Mouse (Mus musculus) stomach, embryonic 16.5 days (tissue): ENCODE measurements around the gene Enox1. TPM values are rescaled to one million over a fixed set of nuclear protein-coding genes. Genes with fewer than 3 reads are reported as not detected.

Experiments
- ATAC-seq: fragments of 200-750 bp; cut with Nextera tagmentation; 2 replicates; pipeline ENCODE4 v1.8.0; 2017; ENCODE audit warnings: moderate number of reproducible peaks, moderate TSS enrichment; ENCODE audit not compliant: insufficient read depth, low FRiP score
- H3K27ac ChIP-seq: fragments of 300-500 bp; sonication (generic); 2 replicates; pipeline ENCODE4 v1.5.1; 2014; ENCODE audit warnings: low read length
- H3K27me3 ChIP-seq: fragments of 300-500 bp; sonication (generic); 2 replicates; pipeline ENCODE4 v1.6.1; 2014; ENCODE audit warnings: low read length, control low read depth, mixed read lengths; ENCODE audit not compliant: control insufficient read depth, insufficient read depth
- H3K36me3 ChIP-seq: fragments of 300-500 bp; sonication (generic); 2 replicates; pipeline ENCODE4 v1.6.1; 2014; ENCODE audit warnings: low read length; ENCODE audit not compliant: control insufficient read depth, insufficient read depth
- H3K4me1 ChIP-seq: fragments of 300-500 bp; sonication (generic); 2 replicates; pipeline ENCODE4 v1.6.1; 2014; ENCODE audit warnings: low read length, control low read depth, mixed read lengths; ENCODE audit not compliant: control insufficient read depth, insufficient read depth
- H3K4me2 ChIP-seq: fragments of 300-500 bp; sonication (generic); 2 replicates; pipeline ENCODE4 v1.6.1; 2014; ENCODE audit warnings: low read depth, low read length, mixed read lengths
- H3K4me3 ChIP-seq: fragments of 300-500 bp; sonication (generic); replicated peaks from 2 replicates; pipeline ENCODE4 v1.5.1; 2014; ENCODE audit warnings: mild to moderate bottlenecking, low read length
- H3K9ac ChIP-seq: fragments of 300-500 bp; sonication (generic); 2 replicates; pipeline ENCODE4 v1.6.1; 2014; ENCODE audit warnings: low read length
- H3K9me3 ChIP-seq: fragments of 300-500 bp; sonication (generic); replicated peaks from 2 replicates; pipeline ENCODE4 v1.6.1; 2016; ENCODE audit warnings: low read length, control low read depth; ENCODE audit not compliant: control insufficient read depth
- WGBS: fragments of 180-500 bp; shearing (Covaris S2); extraction: QIAGEN DNeasy Blood & Tissue Kit; methylation state at CpG from one replicate; pipeline ENCODE4 v1.1.7; 2014; 5-methylcytosine and 5-hydroxymethylcytosine counted together
- polyA plus RNA-seq: library from polyadenylated mRNA; unstranded; fragments of >200 nt; fragmentation: Nextera tagmentation; extraction: Ambion mirVana; gene quantifications from 2 replicates; pipeline ENCODE4 v1.2.1, GENCODE M21; 2015

Enox1 gene
- polyA plus RNA-seq, 1 experiment from 2014 or later = 6.6 TPM

- WGBS = 33% methylated on average over 15 of the region's 15 CpGs
- Histone ChIP-seq H3K4me1 (no peaks in the 10 kb centered on the region; the same call in 1 of the 2 replicates), H3K36me3 (no peaks in the 10 kb centered on the region), H3K27ac (no peak overlapping the region), H3K4me3 (no peak overlapping the region), H3K27me3 (no peaks in the 10 kb centered on the region), H3K9ac (no peak overlapping the region), H3K4me2 (no peak overlapping the region), H3K9me3 (no peaks in the 10 kb centered on the region)
- no peak for ATAC-seq
Measured at GRCm38 (mm10) chr14:77483076-77483475, 326.5 kb downstream of the Enox1 start.

GRCm38 (mm10) chr14:77484951-77485447 is 328.4 kb downstream of the Enox1 start:
- ATAC-seq = no peak
- H3K27me3 ChIP-seq = no peaks in the 10 kb centered on the region
- 70% methylated on average over 8 of the region's 8 CpGs for WGBS
- H3K4me3 ChIP-seq = no peak overlapping the region
- no peak overlapping the region for H3K4me2 ChIP-seq
- H3K27ac ChIP-seq = no peak overlapping the region
- H3K4me1 ChIP-seq = no peaks in the 10 kb centered on the region; the same call in 1 of the 2 replicates
- no peak overlapping the region for H3K9ac ChIP-seq
- no peaks in the 10 kb centered on the region for H3K36me3 ChIP-seq
- H3K9me3 ChIP-seq = no peaks in the 10 kb centered on the region

GRCm38 (mm10) chr14:77490699-77491098 is 334.1 kb downstream of the Enox1 start:
- ATAC-seq = no peak
- H3K36me3 ChIP-seq = no peaks in the 10 kb centered on the region
- WGBS = 91% methylated on average over 6 of the region's 6 CpGs
- no peaks in the 10 kb centered on the region for H3K27me3 ChIP-seq
- H3K4me1 ChIP-seq = no peaks in the 10 kb centered on the region
- no peak overlapping the region for H3K4me3 ChIP-seq
- no peaks in the 10 kb centered on the region for H3K9me3 ChIP-seq
- no peak overlapping the region for H3K4me2 ChIP-seq
- no peak overlapping the region for H3K9ac ChIP-seq
- H3K27ac ChIP-seq = no peak overlapping the region

GRCm38 (mm10) chr14:77491731-77492130 is 335.2 kb downstream of the Enox1 start:
- Histone ChIP-seq H3K4me2 (no peak overlapping the region), H3K27me3 (no peaks in the 10 kb centered on the region), H3K9me3 (no peaks in the 10 kb centered on the region), H3K4me3 (no peak overlapping the region), H3K9ac (no peak overlapping the region), H3K4me1 (no peaks in the 10 kb centered on the region), H3K27ac (no peak overlapping the region), H3K36me3 (no peaks in the 10 kb centered on the region)
- ATAC-seq = no peak
- 89% methylated on average over 2 of the region's 2 CpGs for WGBS

- WGBS = 49% methylated on average over 6 of the region's 6 CpGs
- Histone ChIP-seq H3K4me3 (no peak overlapping the region), H3K36me3 (no peaks in the 10 kb centered on the region), H3K4me1 (no peaks in the 10 kb centered on the region), H3K27me3 (no peaks in the 10 kb centered on the region), H3K9ac (no peak overlapping the region), H3K4me2 (no peak overlapping the region), H3K9me3 (no peaks in the 10 kb centered on the region), H3K27ac (no peak overlapping the region)
- no peak for ATAC-seq
Measured at GRCm38 (mm10) chr14:77499996-77500581, 343.5 kb downstream of the Enox1 start.

- Histone ChIP-seq H3K4me2 (no peak overlapping the region), H3K27ac (no peak overlapping the region), H3K36me3 (no peaks in the 10 kb centered on the region), H3K27me3 (no peaks in the 10 kb centered on the region), H3K4me1 (no peaks in the 10 kb centered on the region), H3K9me3 (no peaks in the 10 kb centered on the region), H3K9ac (no peak overlapping the region), H3K4me3 (no peak overlapping the region)
- WGBS = 58% methylated on average over 12 of the region's 12 CpGs
- no peak for ATAC-seq
Measured at GRCm38 (mm10) chr14:77504458-77505135, 348.0 kb downstream of the Enox1 start.

GRCm38 (mm10) chr14:77506341-77506740 is 349.8 kb downstream of the Enox1 start:
- no peaks in the 10 kb centered on the region for H3K9me3 ChIP-seq
- H3K27ac ChIP-seq = no peak overlapping the region
- no peaks in the 10 kb centered on the region for H3K36me3 ChIP-seq
- ATAC-seq = no peak
- whole genome bisulfite sequencing = 79% methylated on average over 9 of the region's 9 CpGs
- H3K4me1 ChIP-seq = no peaks in the 10 kb centered on the region
- no peaks in the 10 kb centered on the region for H3K27me3 ChIP-seq
- H3K4me3 ChIP-seq = no peak overlapping the region
- no peak overlapping the region for H3K4me2 ChIP-seq
- H3K9ac ChIP-seq = no peak overlapping the region

- Histone ChIP-seq H3K4me3 (no peak overlapping the region), H3K27ac (no peak overlapping the region), H3K9ac (no peak overlapping the region), H3K4me2 (no peak overlapping the region), H3K9me3 (no peaks in the 10 kb centered on the region), H3K36me3 (no peaks in the 10 kb centered on the region), H3K27me3 (no peaks in the 10 kb centered on the region), H3K4me1 (no peaks in the 10 kb centered on the region)
- WGBS = 75% methylated on average over 12 of the region's 12 CpGs
- ATAC-seq = no peak
Measured at GRCm38 (mm10) chr14:77508036-77508435, 351.5 kb downstream of the Enox1 start.

GRCm38 (mm10) chr14:77509042-77509441 is 352.5 kb downstream of the Enox1 start:
- no peak for ATAC-seq
- Histone ChIP-seq H3K9me3 (no peaks in the 10 kb centered on the region), H3K27me3 (no peaks in the 10 kb centered on the region), H3K4me3 (no peak overlapping the region), H3K4me2 (no peak overlapping the region), H3K27ac (no peak overlapping the region), H3K4me1 (no peaks in the 10 kb centered on the region), H3K9ac (no peak overlapping the region), H3K36me3 (no peaks in the 10 kb centered on the region)
- WGBS = 80% methylated on average over 6 of the region's 6 CpGs
